Mouse (Mus musculus) neural tube, embryonic 10.5 days (tissue): ENCODE measurements at regions not wholly inside any gene's neighbourhood (a gene's known extent, or its start where the extent isn't known, plus 50 kb on each side); places are given as distances from the start of the nearest gene placed in this dataset.

ENCODE experiments used
- DNase-seq: peaks from one replicate; pipeline ENCODE4 v3.0.0-alpha.2; 2017; ENCODE audit warnings: low spot score; ENCODE audit errors: extremely low spot score

GRCm38 (mm10) chr13:47576516-47576915 lies 454.1 kb downstream of the Rnf144b start:
- DNase-seq, result peak; percentile 15

GRCm38 (mm10) chr13:47580144-47580543 lies 457.7 kb downstream of the Rnf144b start:
- no peak for DNase-seq

GRCm38 (mm10) chr13:47585158-47585557 lies 462.7 kb downstream of the Rnf144b start:
- DNase-seq, result no peak

GRCm38 (mm10) chr13:47602646-47603045 lies 480.2 kb downstream of the Rnf144b start:
- DNase-seq, result no peak

- no peak for DNase-seq
Observed at GRCm38 (mm10) chr13:47611439-47611838, 489.0 kb downstream of the Rnf144b start.

- DNase-seq, result no peak
Observed at GRCm38 (mm10) chr13:47636511-47637103, 514.2 kb downstream of the Rnf144b start.

GRCm38 (mm10) chr13:47642341-47642740 lies 519.9 kb downstream of the Rnf144b start:
- no peak for DNase-seq

- no peak for DNase-seq
Observed at GRCm38 (mm10) chr13:47645081-47645480, 522.6 kb downstream of the Rnf144b start.

- DNase-seq, result no peak
Observed at GRCm38 (mm10) chr13:47647693-47648092, 525.2 kb downstream of the Rnf144b start.

GRCm38 (mm10) chr13:47650093-47650492 lies 527.6 kb downstream of the Rnf144b start:
- no peak for DNase-seq

GRCm38 (mm10) chr13:47666470-47666869 lies 544.0 kb downstream of the Rnf144b start:
- DNase-seq, result no peak

GRCm38 (mm10) chr13:47666956-47667701 lies 544.7 kb downstream of the Rnf144b start:
- DNase-seq, result peak; percentile 89

GRCm38 (mm10) chr13:47688131-47688530 lies 565.7 kb downstream of the Rnf144b start:
- no peak for DNase-seq

- no peak for DNase-seq
Observed at GRCm38 (mm10) chr13:47693815-47694214, 567.2 kb upstream of the Id4 start.

- DNase-seq, result no peak
Observed at GRCm38 (mm10) chr13:47695877-47696276, 565.2 kb upstream of the Id4 start.

GRCm38 (mm10) chr13:47700556-47700955 lies 560.5 kb upstream of the Id4 start:
- no peak for DNase-seq

- DNase-seq, result no peak
Observed at GRCm38 (mm10) chr13:47707961-47708609, 552.9 kb upstream of the Id4 start.

- DNase-seq, result no peak
Observed at GRCm38 (mm10) chr13:47709323-47709722, 551.7 kb upstream of the Id4 start.

GRCm38 (mm10) chr13:47712507-47712906 lies 548.5 kb upstream of the Id4 start:
- no peak for DNase-seq

- DNase-seq, result no peak
Observed at GRCm38 (mm10) chr13:47716265-47716664, 544.8 kb upstream of the Id4 start.

GRCm38 (mm10) chr13:47720645-47721044 lies 540.4 kb upstream of the Id4 start:
- no peak for DNase-seq

- DNase-seq, result no peak
Observed at GRCm38 (mm10) chr13:47734415-47734814, 526.6 kb upstream of the Id4 start.
